Mouse (Mus musculus) ES-Bruce4 (cell line): ENCODE results near the gene Zfp410.

Experiments
- CTCF ChIP-seq: IDR thresholded peaks from one replicate; pipeline ENCODE4 v1.8.1; 2011; ENCODE audit warnings: low read depth, low read length
- EP300 ChIP-seq: IDR thresholded peaks from 2 replicates; pipeline ENCODE4 v1.6.1; 2011; ENCODE audit warnings: low read depth, low read length; ENCODE audit not compliant: insufficient read depth
- POLR2A ChIP-seq: IDR thresholded peaks from one replicate; pipeline ENCODE4 v1.8.1; 2011; ENCODE audit warnings: low read length; ENCODE audit not compliant: insufficient read depth

GRCm38 (mm10) chr12:84284885-84285592, 31.6 kb upstream of the Zfp410 start, which contains the start of gene Ptgr2:
- TF ChIP-seq POLR2A (peak; percentile 91), EP300 (no peak), CTCF (no peak)
